Mouse (Mus musculus): Measurements from ENCODE around the gene Nlrc3. TPM values are rescaled to one million over a fixed set of nuclear protein-coding genes. Genes with fewer than 3 reads are reported as not detected.

Nlrc3 gene
- polyA plus RNA-seq (2012; fragmentation: generic; extraction: Trizol): 1 to 10 TPM; 1.1 TPM

DNA sequence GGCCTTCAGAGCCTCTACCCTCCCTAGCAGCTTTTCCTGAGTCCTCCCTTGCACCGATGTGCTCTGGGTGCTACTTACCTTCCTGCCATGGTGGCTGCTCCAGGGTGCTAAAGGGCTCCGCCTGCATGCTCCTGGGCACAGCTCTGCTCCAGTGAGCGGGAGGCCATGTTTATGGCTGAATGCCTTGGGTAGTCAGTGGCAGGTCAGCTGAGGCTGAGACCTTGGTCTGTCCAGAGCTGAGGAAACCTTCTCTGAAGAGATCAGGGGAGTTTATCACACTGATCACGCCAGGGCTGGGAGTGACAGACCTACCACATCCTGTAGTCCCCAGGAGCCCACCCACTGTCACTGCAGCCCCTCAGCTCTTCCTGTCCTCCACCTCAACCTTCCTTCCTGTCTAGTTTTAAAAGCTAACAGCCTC, at the start of gene Nlrc3:
Nlrc3 (minus strand) TSS at position 382 of the 421 bp plus-strand sequence.

DNA sequence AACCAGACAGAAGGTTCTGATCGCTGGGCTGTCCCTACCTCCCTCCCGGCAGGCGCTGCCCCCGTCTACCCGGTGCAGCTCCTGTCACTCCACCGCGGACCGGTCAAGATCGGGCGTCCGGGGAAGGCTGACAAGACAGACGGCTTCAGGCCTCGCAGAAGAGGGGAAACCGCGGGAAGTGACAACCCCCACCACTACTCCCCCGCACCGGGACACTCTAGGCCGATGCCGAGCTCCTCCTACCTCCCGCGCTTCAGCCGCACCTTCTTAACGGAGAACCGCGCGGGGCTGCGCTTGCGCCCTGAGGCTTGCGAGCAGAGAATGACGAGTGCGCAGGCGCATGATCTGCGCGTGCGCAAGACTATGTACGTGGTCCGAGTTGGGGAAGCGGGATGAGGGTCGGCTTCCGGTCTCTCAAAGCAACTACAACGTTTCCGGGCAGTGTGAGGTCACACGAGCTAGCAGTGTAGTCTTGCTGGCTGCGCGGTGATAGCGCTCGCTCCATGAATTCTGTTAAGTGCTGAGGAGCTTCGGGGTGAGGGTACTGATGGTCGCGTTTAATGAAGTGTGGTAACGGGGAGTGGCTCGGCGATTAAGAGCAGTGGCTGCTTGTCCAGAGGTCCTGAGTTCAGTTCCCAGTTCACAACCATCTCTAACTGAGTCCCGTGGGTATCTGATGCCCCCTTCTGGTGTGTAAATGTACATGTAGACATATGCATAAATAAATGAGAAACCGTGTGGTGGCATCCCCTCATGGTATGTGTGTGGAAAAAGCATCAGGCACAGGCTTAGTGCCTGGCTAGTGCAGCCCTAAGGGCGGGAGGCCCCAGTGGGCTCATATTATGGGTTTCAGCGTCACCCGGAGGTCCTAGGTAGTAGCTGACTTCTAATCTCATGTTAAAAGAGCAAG, 27.3 kb upstream of the Nlrc3 start, which contains the start of gene Slx4:
Slx4 (minus strand) TSS at position 282 of the 910 bp plus-strand sequence.

DNA sequence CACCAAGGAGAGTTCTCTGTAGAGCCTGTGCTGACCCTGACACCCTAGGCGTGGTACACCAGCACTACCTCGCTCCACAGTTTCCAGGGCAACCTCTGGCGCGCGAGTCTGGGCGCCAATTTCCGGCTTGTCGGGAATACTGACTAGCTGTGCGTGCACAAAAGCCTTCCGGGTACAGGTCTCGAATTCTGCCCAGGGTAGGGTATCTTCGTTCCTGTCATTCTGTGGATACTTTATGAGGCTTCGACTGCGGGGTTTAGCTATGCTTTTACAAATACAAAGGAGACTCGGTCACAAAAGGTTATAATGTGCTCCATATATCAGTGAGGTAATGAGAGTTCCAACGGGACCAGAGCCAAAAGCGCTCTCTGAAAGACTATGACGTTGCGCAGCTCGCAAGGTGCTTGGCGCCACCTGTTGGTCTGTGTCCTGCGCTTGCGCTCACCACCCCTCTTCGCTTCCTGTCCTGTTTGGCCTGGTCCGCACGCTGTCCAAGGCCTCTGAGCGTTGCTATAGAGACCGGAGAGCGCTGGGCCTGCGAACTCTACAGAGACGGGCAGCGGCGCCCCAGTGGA, 67.8 kb downstream of the Nlrc3 start, which contains the start of the genes 1700037C18Rik and Cluap1:
1700037C18Rik (minus strand) TSS at position 153 of the 575 bp plus-strand sequence.
Cluap1 (plus strand) TSS at position 265 of the 575 bp plus-strand sequence.

Other genes starting within 250 kb of the Nlrc3 start
- 1 to 10 TPM in 1 of 2 experiments, under 1 TPM in 1; 0.77 to 7.3 TPM for gene Zfp263, start 232.5 kb downstream of the Nlrc3 start, polyA plus RNA-seq (2012; fragmentation: generic; extraction: Trizol)
- gene Olfr15, start 145.8 kb downstream of the Nlrc3 start, polyA plus RNA-seq (2012; fragmentation: generic; extraction: Trizol): not detected
- under 1 TPM; 0.02 to 0.63 TPM for gene Zfp174, start 129.4 kb downstream of the Nlrc3 start, polyA plus RNA-seq (2012; fragmentation: generic; extraction: Trizol)
- 10 to 100 TPM; 13.1 to 48.9 TPM for gene Naa60, start 104.3 kb downstream of the Nlrc3 start, polyA plus RNA-seq (2012; fragmentation: generic; extraction: Trizol)
- under 1 TPM; 0.19 to 0.91 TPM for gene Zfp597, start 92.1 kb downstream of the Nlrc3 start, polyA plus RNA-seq (2012; fragmentation: generic; extraction: Trizol)
- gene Gm20695, start 92.0 kb downstream of the Nlrc3 start, polyA plus RNA-seq (2012; fragmentation: generic; extraction: Trizol): under 1 TPM in 1 of 2 experiments, not detected in 1; 0.25 TPM
- 1 to 10 TPM; 7.9 to 9.3 TPM for gene 1700037C18Rik, start 67.9 kb downstream of the Nlrc3 start, polyA plus RNA-seq (2012; fragmentation: generic; extraction: Trizol)
- 10 to 100 TPM in 1 of 2 experiments, 1 to 10 TPM in 1; 2.3 to 15.8 TPM for gene Cluap1, start 67.8 kb downstream of the Nlrc3 start, polyA plus RNA-seq (2012; fragmentation: generic; extraction: Trizol)
- gene Slx4, start 27.1 kb upstream of the Nlrc3 start, polyA plus RNA-seq (2012; fragmentation: generic; extraction: Trizol): 10 to 100 TPM in 1 of 2 experiments, 1 to 10 TPM in 1; 3.1 to 19.0 TPM
- gene Dnase1, start 60.3 kb upstream of the Nlrc3 start, polyA plus RNA-seq (2012; fragmentation: generic; extraction: Trizol): 1 to 10 TPM in 1 of 2 experiments, under 1 TPM in 1; 0.25 to 2.2 TPM
- 10 to 100 TPM; 47.1 to 71.8 TPM for gene Trap1, start 101.2 kb upstream of the Nlrc3 start, polyA plus RNA-seq (2012; fragmentation: generic; extraction: Trizol)
- 10 to 100 TPM in 1 of 2 experiments, 1 to 10 TPM in 1; 5.5 to 10.4 TPM for gene Crebbp, start 237.4 kb upstream of the Nlrc3 start, polyA plus RNA-seq (2012; fragmentation: generic; extraction: Trizol)